Mouse (Mus musculus) CH12.LX (cell line): Measurements from ENCODE around the gene Dynlt1f. TPM values are rescaled to one million over a fixed set of nuclear protein-coding genes. Genes with fewer than 3 reads are reported as not detected.
"Not testable (repeated sequence)": the region's sequence is repeated elsewhere in the genome, so short reads cannot be mapped to it uniquely, and the experiment has no call there.

ENCODE experiments used
- DNase-seq: peaks from one replicate; pipeline ENCODE4 v3.0.0-alpha.2; 2013; ENCODE audit errors: extremely low read depth
- H3K27ac ChIP-seq: 2 replicates; pipeline ENCODE4 v1.5.1; 2012; ENCODE audit warnings: low read depth, mild to moderate bottlenecking, control low read depth, moderate library complexity; ENCODE audit not compliant: insufficient read depth
- H3K27me3 ChIP-seq: replicated peaks from 2 replicates; pipeline ENCODE3; 2012; ENCODE audit warnings: inconsistent platforms
- H3K36me3 ChIP-seq, 2 experiments: replicated peaks in 1 of 2; 2 replicates each; pipeline versions ENCODE3 to v1.6.1; 2012; ENCODE audit warnings: inconsistent platforms in 1 of 2, low read length in 1 of 2, mild to moderate bottlenecking in 1 of 2, mixed read lengths in 1 of 2, moderate library complexity in 1 of 2; ENCODE audit not compliant: control insufficient read depth in 1 of 2, insufficient read depth in 1 of 2
- H3K4me1 ChIP-seq, 2 experiments: 2 replicates each; pipeline ENCODE4 v1.6.1; 2012; ENCODE audit warnings: inconsistent platforms in 1 of 2, moderate library complexity in 1 of 2; ENCODE audit not compliant: insufficient read depth in 2 of 2, control insufficient read depth in 1 of 2
- H3K4me2 ChIP-seq: 2 replicates; pipeline ENCODE4 v1.6.1; 2012; ENCODE audit warnings: low read depth, mild to moderate bottlenecking, control low read depth; ENCODE audit not compliant: poor library complexity, insufficient read depth, severe bottlenecking
- H3K4me3 ChIP-seq, 3 experiments: fragments of 150-350 bp in 1 of 3; sonication (generic) in 1 of 3; replicated peaks in 1 of 3; 2 replicates each; pipeline versions ENCODE3 to v1.5.1; 2011 to 2012; ENCODE audit warnings: low read depth in 2 of 3, low read length in 2 of 3, mild to moderate bottlenecking in 2 of 3, moderate library complexity in 2 of 3, control low read depth in 1 of 3, improper control_type of control experiment in 1 of 3, inconsistent platforms in 1 of 3, mixed read lengths in 1 of 3; ENCODE audit not compliant: poor library complexity in 1 of 3
- H3K79me2 ChIP-seq: replicated peaks from 2 replicates; pipeline ENCODE4 v1.6.1; 2012; ENCODE audit warnings: mild to moderate bottlenecking, moderate library complexity; ENCODE audit not compliant: control insufficient read depth, poor library complexity, insufficient read depth, severe bottlenecking; ENCODE audit errors: extremely low read depth
- H3K9ac ChIP-seq: 2 replicates; pipeline ENCODE4 v1.6.1; 2012; ENCODE audit warnings: low read depth, mild to moderate bottlenecking, control low read depth, moderate library complexity; ENCODE audit not compliant: insufficient read depth
- H3K9me3 ChIP-seq: replicated peaks from 2 replicates; pipeline ENCODE3; 2012; ENCODE audit warnings: low read length, inconsistent platforms, mixed read lengths
- dilution Hi-C: fragments of 300-500 bp; cut with MboI; formaldehyde crosslinking; loops from 2 replicates; pipeline ENCODE4 v1.14.3; 2020; ENCODE audit warnings: low sequenced_read_pairs; ENCODE audit not compliant: extremely low pct_unique_long_range_greater_than_20kb, extremely low pct_ligation_motif_present
- in situ Hi-C: fragments of 300-500 bp; cut with MboI; formaldehyde crosslinking; loops from 3 replicates; pipeline ENCODE4 v1.14.3; 2019; ENCODE audit warnings: low sequenced_read_pairs, low pct_ligation_motif_present, low pct_unique_long_range_greater_than_20kb, mixed read lengths
- polyA plus RNA-seq: library from polyadenylated mRNA; unstranded; fragments of >175 nt; gene quantifications from 2 replicates; pipeline ENCODE4 v1.2.1, GENCODE M21; 2012; ENCODE audit warnings: low read depth; ENCODE audit not compliant: insufficient read length
- total RNA-seq, 2 experiments: library from RNA; depleted of rRNA; stranded (reverse); fragments of 300-350 nt in 1 of 2; fragments of >200 nt in 1 of 2; gene quantifications; 2 replicates each; pipeline ENCODE4 v1.2.3; 2012 to 2014

The Dynlt1f gene
- total and polyA plus RNA-seq, 3 experiments, result 165 to 352 (median 215) TPM

DNA sequence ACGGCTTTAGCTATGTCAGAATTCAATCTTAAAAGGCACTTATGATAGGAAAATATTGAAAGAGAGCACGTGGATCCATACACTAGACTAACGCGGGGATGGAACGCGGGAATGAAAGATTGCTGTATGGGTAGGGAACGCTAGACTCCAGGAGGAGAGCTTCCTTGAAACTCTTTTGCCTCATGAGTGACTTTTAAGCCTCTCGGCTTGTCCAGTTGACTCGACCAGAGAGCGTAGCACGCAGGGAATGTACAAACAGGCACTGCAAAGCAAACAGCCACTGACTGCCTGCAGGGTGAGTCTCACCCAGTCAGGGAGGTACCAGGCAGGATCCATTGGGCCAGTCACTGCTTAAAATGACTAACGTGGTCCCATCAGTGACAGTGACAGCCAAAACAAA is 33.7 kb downstream of the Dynlt1f start:
- DNase-seq, H3K27me3 ChIP-seq, H3K27ac ChIP-seq, H3K4me3 ChIP-seq, H3K79me2 ChIP-seq, H3K4me1 ChIP-seq, H3K36me3 ChIP-seq, H3K4me2 ChIP-seq, in situ Hi-C loops, dilution Hi-C loops, H3K9me3 ChIP-seq, H3K9ac ChIP-seq: not testable (repeated sequence)

GRCm38 (mm10) chr17:6620730-6621451 is 34.8 kb downstream of the Dynlt1f start:
- H3K27ac ChIP-seq, H3K9me3 ChIP-seq, H3K9ac ChIP-seq, dilution Hi-C loops, H3K79me2 ChIP-seq, H3K36me3 ChIP-seq, DNase-seq, H3K27me3 ChIP-seq, H3K4me2 ChIP-seq, in situ Hi-C loops, H3K4me3 ChIP-seq, H3K4me1 ChIP-seq: not testable (repeated sequence)

GRCm38 (mm10) chr17:6620035-6620434 is 35.7 kb downstream of the Dynlt1f start:
- H3K36me3 ChIP-seq, H3K27me3 ChIP-seq, H3K4me3 ChIP-seq, dilution Hi-C loops, DNase-seq, H3K79me2 ChIP-seq, H3K4me1 ChIP-seq, H3K27ac ChIP-seq, H3K4me2 ChIP-seq, H3K9ac ChIP-seq, in situ Hi-C loops, H3K9me3 ChIP-seq: not testable (repeated sequence)

DNA sequence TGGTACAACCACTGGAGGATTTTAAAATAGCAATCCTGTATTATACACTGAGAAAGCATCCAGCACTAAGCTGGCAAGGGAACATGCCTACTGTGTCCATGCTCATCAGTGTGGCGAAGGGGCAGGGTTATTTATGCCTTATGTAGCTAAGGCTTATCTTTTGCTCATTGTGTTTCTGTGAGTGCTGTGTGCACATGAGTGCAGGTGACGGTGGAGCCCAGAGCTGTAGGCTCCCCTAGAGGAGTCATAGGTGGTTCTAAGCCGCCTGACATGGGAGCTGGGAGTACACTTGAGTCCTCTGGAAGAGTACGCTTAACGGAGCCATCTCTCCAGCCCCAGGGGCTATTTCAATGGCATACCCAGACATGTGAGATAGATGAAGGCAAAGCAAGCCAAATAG is 36.4 kb downstream of the Dynlt1f start:
- H3K27me3 ChIP-seq, H3K79me2 ChIP-seq, dilution Hi-C loops, H3K9me3 ChIP-seq, in situ Hi-C loops, H3K36me3 ChIP-seq, H3K4me1 ChIP-seq, H3K9ac ChIP-seq, DNase-seq, H3K4me2 ChIP-seq, H3K4me3 ChIP-seq, H3K27ac ChIP-seq: not testable (repeated sequence)

GRCm38 (mm10) chr17:6617689-6618400 is 37.9 kb downstream of the Dynlt1f start:
- H3K79me2 ChIP-seq, dilution Hi-C loops, H3K4me2 ChIP-seq, H3K4me3 ChIP-seq, H3K9ac ChIP-seq, H3K36me3 ChIP-seq, in situ Hi-C loops, H3K4me1 ChIP-seq, H3K27ac ChIP-seq, H3K27me3 ChIP-seq, H3K9me3 ChIP-seq, DNase-seq: not testable (repeated sequence)

DNA sequence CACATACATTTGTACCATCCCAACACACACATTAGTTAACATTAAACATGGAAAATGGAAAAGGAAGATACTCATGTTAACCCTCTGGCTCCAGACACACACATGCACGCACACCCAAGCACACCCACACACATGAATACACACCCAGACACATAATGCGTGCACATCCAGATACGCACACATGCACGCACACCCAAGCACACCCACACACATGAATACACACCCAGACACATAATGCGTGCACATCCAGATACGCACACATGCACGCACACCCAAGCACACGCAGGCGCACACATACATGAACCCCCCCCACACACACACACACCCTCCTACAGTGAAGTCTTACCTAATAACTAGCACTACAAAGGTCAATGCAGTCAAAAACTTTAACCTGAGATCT is 39.0 kb downstream of the Dynlt1f start:
- H3K4me3 ChIP-seq, in situ Hi-C loops, H3K36me3 ChIP-seq, H3K9me3 ChIP-seq, H3K4me2 ChIP-seq, H3K27me3 ChIP-seq, H3K9ac ChIP-seq, dilution Hi-C loops, H3K27ac ChIP-seq, H3K79me2 ChIP-seq, DNase-seq, H3K4me1 ChIP-seq: not testable (repeated sequence)
